Mouse (Mus musculus) left cerebral cortex, adult 9 months (tissue): ENCODE data around the gene Kcnk13.
"Not testable (repeated sequence)": the region's sequence is repeated elsewhere in the genome, so short reads cannot be mapped to it uniquely, and the experiment has no call there.

ENCODE experiments used
- DNase-seq, 2 experiments: peaks; one replicate each; pipeline ENCODE4 v3.0.0; 2022; ENCODE audit warnings: low spot score in 2 of 2

The Kcnk13 gene

DNA sequence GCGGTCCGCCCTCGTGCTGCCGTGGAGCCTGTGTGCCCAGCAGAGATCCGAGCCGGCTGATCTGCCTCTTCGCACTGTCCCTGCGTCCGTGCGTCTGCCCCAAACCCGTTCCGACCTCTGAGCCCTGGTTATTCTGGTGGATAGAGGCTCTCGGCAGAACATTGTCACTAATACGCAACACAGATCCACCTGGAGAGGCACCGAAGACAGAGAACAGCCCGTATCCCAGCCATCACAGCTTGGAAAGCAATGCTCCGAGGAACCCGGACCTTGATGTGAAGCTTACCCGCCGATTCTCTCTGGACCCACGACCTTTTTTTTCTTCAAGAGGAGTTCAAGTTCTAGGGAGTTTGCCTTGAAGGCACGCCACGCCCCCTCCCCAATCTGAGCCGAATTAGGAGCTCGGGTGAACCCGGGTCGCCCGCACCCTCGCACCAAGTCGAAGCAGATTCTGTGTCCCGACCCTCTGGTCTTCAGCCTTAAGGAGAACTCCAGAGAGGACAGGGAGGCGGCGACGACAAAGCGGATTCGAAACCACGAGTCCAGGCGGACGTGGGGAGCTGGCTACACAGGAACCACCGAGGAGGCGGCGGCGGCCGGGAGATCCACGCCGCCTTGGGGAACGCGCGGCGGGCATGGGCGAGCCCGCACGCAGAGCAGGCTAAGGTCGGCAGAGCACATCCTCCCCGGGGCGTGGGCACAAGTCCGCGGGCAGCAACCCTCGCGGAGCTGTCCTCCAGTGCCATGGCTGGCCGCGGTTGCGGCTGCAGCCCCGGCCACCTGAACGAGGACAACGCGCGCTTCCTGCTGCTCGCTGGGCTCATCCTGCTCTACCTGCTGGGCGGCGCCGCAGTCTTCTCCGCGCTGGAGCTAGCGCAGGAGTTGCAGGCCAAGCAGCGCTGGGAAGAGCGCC, 1.2 kb downstream of the Kcnk13 start:
- DNase-seq, result peak in 1 of 2 experiments; percentile 40

DNA sequence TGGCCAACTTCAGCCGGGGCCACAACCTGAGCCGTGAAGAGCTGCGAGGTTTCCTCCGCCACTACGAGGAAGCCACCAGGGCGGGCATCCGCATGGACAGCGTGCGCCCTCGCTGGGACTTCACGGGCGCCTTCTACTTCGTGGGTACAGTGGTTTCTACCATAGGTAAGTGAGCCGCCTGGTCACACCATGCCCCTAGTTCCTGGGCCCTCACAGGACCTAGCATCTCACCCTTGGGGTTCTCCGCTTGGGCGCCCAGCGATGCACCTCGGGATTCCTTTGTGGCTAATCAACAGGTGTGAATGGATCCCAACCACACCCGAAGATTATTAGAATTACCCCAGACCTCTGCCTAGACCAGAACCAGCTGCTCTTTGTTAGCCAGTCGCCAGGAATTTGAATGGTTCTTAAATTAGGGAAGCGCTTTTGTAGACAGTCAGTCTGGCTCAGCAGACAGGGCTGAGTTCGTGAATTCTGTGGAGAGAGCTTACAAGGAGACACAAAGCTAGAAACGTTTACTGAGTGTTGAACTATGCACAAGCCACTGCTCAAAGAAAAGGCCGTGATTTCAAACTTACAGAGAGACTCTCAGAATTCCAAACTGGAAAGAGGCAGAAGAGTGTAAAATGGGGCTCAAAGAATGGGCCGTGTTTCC, 1.9 kb downstream of the Kcnk13 start:
- peak in 1 of 2 experiments; percentile 18 for DNase-seq

DNA sequence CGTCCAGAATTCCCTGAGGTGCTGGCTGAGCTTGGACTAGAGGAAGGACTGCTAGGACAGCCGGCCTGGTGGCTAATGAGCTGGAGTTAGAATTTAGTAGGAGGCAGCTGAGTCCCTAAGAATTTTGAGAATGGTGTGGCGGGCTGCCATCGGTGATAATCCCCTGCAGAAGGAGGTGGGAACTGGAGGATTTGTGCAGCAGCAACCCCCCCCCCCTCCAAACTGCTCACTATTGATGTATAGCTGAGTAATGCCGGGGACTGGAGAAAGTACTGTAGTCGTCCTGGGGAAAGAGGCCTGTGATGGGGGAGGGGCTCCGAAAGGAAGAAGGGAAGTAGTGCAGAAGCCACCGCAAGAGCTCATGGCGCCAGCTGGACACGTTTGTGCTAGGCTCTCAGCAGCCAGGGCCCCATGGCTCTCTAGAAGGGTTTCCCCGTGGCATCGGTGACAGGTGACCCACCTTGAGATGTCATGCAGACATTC, 2.6 kb downstream of the Kcnk13 start:
- DNase-seq, result peak in 1 of 2 experiments; percentile 39

DNA sequence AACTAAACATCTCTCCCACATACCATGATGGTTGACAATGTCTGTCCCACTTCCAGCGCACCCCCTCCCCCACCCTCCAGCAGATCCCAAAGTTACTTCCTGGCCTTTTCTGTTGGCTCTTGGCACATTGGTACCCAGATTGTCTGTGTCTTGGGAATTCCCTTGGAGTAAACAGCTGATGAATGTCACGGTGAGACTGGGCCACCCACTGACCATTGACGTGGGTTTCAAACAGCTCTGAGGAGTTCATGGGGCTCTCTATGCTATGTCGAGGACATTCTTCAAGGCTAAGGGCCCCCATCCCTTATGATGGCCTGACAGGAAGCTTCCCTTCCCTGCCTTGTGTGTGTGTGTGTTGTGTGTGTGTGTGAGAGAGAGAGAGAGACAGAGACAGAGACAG, 5.6 kb downstream of the Kcnk13 start:
- DNase-seq, result no peak

DNA sequence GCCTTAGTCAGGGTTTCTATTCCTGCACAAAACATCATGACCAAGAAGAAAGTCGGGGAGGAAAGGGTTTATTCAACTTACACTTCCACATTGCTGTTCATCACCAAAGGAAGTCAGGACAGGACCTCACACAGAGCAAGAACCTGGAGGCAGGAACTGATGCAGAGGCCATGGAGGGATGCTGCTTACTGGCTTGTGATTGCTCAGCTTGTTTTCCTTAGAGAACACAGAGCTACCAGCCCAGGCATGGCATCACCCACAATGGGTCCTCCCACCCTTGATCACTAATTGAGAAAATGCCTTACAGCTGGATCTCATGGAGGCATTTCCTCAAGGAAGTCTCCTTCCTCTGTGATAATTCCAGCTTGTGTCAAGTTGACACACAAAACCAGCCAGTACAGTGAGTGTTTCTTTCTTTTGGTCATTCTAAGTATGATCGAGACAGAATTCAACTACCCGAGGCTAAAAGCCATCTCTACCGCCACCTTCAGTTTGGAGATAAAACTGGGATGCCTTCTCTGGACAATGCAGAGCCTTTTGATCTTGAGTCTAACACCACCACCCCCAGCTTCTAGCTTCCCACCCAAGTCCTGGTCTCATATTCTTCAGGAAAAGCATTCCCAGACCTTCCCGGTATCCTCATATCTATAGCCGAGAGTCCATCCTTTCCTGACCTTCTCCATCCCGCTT, 7.1 kb downstream of the Kcnk13 start:
- DNase-seq, result not testable (repeated sequence)

DNA sequence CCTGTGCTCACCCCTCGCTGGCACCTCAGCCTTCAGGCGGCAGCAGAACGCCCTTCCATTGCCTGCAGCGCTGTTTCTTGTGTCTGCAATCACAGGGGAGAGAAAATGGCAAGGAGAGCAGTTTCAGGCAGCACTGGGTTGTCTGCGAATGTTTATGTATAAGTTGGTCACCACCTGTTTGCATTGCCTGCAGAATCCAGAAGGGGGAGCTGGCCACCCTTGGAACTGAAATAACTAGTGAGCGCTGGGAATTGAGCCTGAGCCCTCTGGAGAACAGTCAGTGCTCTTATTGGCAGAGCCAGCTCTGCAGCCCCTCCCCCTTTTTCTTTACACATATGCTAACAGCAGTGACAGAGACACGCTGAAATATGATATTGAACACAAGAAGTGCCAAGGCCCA, 8.5 kb downstream of the Kcnk13 start:
- DNase-seq, result no peak

DNA sequence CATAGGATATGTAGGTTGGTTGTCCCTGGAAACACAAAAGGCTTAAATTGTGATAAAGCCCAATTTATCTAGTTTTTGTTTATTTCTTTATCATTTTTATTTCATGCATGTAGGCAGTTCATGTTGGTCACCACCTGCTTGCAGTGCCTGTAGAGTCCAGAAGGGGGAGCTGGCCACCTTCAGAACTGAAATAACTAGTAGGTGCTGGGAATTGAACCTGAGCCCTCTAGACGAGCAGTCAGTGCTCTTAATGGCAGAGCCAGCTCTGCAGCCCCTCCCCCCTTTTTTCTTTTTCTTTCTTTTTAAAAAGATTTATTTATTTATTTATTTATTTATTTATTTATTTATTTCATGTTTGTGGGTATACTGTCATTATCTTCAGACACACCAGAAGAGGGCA, 9.4 kb downstream of the Kcnk13 start:
- DNase-seq, result no peak

DNA sequence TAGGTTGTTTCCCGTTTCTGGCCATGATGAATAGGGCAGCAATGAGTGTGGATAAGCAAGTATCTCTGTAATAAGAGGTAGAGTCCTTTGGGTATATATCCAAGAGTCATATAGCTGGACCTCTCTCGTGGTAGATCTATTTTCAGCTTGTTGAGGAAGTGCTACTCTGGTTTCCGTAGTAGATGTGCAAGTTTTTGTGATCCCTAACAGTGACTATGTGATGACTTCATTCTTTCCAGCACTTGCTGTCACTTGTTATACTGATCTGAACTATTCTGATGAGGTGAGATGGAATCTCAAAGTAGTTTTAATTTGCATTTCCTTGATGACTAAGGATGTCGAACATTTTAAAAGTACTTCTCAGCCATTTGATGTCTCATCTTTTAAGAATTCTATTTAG, 15.2 kb downstream of the Kcnk13 start:
- DNase-seq, result no peak

DNA sequence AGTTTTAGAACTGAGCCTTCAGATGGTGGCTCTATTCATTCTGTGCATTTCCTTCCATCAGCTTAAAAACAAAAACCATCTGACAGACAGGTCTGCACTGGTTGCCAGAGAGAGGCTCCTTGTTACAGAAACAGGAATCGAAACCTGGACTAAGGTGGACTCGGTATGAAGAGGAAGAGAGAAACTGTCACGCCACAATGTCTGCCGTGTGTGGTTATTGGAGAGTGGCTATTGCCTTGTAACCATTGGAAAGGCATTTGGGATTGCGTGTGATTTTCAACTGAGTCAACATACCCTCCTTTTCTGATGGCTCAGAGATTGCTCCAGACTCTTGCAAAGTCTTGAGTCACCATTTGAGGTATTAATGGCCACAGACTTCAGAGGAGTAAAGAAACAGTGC, 22.5 kb downstream of the Kcnk13 start:
- DNase-seq, result no peak

DNA sequence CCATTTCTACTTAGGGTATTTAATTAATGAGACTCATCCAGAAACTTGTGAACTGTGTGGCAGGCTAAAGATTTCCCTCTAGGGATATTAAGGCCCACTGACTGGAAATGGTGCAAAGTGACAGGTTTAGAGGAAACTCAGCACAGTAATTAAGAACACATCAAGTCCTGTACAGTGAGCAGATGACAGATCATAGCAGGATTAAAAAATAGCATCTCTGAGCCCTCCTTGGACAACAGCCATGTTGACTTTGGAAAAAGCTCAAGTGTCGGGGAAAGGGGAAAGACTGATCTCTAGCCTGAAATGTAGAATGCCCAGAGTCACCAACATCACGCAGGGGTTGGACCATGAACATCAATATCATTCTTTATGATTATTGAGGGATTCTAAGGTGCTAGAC, 23.8 kb downstream of the Kcnk13 start:
- DNase-seq, result no peak

DNA sequence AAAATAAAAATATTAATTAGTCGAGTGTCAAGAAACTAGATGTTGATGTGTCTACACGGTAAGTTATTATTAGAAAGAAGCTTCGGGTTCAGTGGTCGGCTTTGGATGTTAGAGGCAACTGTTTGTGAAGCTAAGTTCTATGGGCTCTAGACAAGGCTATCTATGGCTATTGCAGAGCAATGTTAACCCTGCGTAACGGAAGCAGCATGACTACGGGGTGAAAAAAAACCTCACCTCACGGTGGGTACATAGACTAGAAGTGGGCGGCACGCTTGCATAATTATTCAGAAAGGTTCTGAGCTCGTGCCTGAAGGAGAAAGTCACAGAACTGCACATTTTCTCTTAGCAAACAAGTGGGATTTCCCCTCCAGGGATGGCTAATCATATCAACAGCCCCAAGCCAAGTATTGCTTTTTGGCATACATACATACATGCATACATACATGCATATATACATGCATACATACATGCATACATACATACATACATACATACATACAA, 28.1 kb downstream of the Kcnk13 start:
- no peak for DNase-seq

DNA sequence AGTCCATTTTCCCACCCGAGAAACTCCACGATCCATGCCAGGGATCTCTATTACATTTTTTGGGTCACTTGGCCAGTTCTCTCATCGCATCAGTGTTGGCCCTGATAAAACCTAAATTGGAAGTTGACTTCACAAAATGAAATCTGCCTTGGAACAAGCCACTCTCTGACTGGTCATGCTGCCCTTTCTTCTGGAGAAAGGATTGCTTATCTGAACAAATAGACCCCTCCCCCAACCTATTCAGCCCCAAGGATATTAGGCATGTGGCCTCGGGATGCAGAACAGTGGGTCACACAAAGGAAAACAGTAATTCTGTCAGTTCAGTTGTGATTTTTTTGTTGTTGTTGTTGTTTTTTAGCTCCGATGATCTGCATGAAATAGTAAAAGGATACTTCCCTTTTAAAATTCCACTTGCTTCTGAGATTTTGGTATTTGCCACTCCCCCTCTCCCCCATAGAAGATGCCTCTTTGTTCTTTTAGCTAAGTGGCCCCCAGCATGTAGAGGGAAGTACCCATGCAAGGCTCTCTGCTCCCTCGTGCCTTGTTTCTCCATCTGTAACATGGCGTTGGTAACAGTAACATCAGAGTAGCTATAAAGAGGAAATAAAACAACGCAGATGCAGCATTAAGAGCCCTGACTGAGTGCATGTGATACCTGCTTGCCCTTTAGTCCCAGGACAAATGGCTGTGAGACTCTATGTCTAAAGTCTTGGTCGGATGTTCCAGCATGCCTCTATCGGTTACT, 29.0 kb downstream of the Kcnk13 start:
- DNase-seq, result peak in 1 of 2 experiments; percentile 14

DNA sequence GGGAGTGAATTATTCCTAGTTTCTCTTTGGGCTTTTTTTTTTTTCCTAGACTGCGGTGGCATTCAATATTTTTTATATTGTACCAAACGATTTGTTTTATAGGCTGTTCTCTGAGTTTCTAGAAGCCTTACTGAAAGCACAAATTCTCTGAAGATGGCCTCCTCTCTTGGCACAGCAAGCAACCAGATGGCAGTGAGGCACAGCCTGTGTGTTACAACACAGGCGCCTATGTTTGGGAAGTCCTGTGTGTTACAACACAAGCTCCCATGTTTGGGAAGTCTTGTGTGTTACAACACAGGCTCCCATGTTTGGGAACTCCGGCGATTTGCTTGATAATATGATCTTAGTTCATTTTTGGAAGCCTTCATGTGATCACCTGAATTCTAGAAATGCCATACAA, 31.7 kb downstream of the Kcnk13 start:
- no peak for DNase-seq

DNA sequence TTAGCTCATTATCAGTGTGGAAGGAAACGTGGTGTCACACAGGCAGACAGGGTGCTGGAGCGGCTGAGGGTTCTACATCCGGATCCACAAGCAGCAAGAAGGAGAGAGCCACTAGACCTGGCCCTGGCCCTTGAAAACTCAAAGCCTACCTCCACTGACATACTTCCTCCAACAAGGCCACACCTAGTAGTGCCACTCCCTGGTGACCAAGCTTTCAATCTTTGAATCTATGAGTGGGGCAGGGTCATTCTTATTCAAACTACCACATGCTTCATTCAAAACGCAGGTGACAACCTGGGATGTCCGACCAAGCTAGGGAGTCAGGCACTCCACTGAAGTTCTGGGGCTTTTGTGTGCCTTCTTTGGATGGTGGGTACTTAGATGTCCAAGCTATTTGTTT, 35.4 kb downstream of the Kcnk13 start:
- DNase-seq, result no peak

DNA sequence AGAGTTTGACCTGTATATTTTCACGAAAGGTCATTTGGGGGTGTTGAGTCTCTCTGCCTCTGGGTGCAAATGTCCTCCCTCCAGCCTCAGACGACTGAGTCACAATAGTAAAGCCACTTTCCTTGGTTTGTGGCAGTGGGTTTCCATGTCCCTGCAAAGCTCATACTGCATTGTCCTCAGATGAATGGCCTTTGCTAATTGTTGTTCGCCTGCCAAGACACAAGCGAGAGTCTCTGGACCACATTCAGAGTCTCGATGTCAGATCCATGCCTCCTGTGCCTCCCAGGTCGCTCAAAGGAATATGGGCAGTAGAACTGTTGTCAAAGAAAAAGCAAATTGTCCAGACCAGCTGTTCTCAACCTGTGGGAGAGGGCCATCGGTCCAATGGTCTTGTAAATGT, 36.1 kb downstream of the Kcnk13 start:
- no peak for DNase-seq

DNA sequence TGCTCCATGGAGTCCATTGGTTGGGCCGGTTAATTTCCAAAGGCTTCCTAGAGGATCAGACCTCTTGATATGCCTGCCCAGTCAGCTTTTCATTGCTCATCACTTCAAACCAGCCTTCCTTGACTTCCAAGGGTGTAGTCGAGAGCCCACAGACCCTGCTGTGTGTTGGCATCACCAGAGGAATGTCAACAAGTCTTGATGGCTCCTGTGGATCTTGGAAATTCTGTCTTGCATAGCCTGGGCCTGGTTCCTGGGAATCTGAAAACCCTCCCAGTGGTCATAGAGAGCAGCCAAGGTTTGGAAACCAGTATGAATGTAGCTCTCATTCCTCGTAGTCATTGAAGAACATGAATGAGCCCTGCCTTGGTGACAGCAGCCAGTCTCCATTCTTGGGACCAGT, 36.9 kb downstream of the Kcnk13 start:
- no peak for DNase-seq

DNA sequence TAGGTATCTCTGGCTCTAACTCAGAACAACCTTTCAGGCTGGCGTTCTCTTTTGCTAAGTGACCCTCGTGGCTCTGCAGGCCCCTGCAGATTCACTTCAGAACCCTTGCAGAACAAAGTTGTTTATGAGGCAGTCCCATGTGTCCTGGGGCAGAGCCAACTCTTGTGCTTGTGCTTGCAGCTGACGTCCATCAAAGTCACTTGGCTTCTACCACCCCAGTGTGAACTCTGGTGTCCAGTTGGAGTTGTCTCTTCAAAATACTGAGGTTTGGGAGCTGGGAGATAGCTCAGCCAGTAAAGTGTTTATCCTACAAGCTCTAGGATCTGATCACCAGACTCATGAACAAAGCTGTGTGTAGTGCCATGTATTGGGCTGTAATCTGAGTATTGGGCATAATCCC, 37.6 kb downstream of the Kcnk13 start:
- no peak for DNase-seq

DNA sequence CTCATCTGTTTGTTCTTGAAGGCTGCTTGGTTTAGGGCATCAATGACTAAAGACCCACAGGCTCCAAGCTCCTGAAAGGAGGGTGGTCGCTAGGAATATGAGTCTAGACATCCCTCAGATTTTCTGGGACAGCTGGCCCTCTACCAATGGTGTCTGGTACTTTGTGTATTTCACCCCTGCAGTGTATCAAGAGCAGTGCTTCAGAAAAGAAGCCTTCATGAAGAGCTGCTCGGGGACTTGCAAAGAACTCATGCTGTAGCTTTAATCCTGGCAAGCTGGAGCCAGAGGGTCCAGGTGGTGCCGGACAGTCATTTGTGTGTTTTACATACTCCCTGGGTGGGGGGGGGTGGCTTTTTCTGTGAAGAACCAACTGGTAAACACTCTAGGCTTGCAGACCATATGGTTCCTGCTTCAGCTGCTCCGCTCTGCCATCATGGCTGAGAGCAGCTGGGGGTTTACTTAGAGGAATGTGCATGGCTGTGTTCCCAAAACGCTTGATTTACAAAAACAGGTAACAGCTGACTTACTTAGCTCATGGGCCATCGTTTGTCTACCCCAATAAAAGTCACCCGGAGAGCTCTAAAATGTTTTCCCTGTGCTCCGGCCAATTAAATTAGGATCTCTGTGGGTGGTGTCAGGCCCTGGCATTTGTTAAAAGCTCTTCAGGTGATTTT, 38.8 kb downstream of the Kcnk13 start:
- DNase-seq, result peak in 1 of 2 experiments; percentile 24

DNA sequence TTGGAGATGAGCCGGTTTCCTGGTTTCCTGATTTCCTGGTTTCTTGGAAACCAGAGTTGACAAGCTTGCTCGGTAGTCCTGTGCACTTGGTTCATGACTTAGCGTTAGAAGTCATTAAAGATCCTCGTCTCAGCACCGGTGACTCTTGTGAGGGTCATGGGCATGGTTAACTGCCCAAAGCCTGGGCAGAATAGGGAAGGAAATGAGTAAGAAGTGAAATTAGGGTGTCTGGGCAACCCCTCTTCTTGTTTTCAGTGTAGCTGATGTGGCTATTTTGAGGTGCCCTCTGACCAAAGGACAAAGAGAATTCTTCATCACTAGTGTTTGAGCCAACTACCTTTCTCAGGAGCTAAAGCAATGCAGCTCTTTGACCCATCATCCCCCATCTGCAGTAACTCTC, 41.0 kb downstream of the Kcnk13 start:
- DNase-seq, result no peak

DNA sequence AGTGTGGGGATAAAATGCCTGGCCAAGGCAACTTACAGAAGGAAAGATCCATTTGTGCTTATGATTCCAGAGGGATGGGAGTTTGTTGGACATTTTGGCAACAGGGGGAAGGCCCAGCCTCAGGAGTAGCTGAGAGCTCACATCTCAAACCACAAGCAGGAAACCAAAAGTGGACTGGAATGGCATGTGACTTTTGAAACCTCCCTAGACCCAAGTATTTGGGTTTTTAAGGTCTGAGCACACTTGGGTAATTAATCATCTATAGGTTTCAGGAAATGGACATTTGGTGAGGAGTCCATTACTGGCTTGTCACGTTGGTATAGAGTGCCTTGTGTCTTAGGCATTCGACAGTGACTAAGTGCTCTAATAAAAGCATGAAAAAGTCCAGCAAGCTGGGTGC, 42.4 kb downstream of the Kcnk13 start:
- no peak for DNase-seq

DNA sequence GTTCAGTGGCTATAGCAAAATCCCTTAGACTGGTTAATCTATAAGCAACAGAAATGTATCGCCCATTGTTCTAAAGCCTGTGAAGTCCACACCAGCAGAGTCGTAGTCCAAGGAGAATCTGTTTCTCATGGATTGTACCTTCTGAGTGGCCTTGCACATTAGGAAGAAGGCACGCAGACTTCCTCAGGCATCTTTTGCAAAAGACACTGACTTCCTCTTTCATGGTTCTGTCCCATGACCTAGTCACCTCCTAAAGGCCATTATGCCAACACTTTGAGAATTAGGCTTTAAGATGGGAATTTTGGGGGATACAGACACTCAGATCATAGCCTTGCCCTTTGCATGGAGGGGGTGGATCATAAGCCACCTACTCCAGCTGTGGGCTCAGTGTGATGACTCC, 48.5 kb downstream of the Kcnk13 start:
- no peak for DNase-seq
